Mouse (Mus musculus): Measurements from ENCODE around the gene Rbm5.

The Rbm5 gene

DNA sequence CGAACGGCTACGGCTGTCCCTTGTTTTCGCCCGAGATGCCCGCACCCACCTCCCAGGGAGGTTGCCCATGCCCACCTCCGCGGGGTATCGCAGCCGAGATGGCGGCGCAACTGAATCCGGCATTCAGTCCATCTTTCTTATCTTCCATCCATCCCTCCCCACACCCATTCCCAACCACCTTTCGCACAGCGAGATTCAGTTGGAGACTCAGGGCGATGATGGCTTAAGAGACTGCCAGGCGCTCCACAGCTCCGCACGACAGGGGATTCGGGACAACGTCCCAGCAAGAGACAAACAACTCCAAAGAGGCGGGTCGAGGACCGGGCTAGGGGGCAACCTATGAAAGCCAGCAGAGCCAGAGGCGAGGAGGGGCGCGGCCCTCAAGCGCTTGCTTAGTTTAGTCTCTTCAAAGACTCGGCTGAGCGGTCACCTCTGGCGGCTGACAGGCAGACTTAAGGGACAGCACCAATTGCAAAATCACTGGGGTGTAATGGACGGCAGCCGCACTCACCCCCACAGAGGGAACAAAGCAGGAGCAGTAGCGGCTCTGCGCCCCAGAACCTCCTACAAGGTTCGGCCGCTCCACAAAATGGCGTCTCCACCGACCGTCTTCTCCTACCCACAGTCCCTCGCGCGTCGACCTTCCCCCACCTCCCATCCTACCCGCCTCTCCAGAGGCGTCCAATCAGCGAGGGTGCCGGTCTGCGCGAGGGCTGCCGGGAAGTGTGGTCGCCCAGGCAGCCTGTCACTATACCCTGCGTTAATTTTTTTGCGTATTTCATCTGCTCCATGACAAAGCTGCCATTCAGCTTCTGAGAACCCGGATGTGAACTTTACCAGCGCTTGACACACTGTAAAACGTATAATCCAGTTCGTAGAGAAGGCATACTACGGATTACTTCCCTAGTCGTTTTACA, at the start of gene Rbm5:
Gene Rbm5 (minus strand): TSS at position 623 of the 917 bp plus-strand sequence.
- DNase-seq (ENCODE audit: low spot score): peak; percentile 93

DNA sequence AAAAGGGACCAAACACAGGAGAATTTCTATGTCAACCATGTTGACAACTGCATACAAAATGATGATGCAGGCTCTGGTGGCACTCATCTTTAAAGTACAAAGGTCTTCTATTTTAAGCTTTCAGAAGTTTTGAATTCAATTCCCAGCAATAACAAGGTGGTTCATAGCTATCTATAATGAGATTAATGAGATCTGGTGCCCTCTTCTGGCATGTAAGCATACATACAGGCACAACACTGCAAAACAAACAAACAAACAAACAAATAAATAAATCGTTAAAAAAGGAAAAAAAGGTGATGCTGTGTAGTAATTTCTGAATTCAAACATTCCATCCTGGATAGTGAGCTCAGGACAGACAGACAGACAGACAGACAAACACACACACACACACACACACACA, 41.3 kb upstream of the Rbm5 start:
- no peak for DNase-seq (ENCODE audit: low spot score)

- no peak for DNase-seq (ENCODE audit: low spot score)
Observed at GRCm38 (mm10) chr9:107810985-107811384, 40.2 kb upstream of the Rbm5 start.

GRCm38 (mm10) chr9:107791714-107792113, 20.9 kb upstream of the Rbm5 start:
- no peak for DNase-seq (ENCODE audit: low spot score)

DNA sequence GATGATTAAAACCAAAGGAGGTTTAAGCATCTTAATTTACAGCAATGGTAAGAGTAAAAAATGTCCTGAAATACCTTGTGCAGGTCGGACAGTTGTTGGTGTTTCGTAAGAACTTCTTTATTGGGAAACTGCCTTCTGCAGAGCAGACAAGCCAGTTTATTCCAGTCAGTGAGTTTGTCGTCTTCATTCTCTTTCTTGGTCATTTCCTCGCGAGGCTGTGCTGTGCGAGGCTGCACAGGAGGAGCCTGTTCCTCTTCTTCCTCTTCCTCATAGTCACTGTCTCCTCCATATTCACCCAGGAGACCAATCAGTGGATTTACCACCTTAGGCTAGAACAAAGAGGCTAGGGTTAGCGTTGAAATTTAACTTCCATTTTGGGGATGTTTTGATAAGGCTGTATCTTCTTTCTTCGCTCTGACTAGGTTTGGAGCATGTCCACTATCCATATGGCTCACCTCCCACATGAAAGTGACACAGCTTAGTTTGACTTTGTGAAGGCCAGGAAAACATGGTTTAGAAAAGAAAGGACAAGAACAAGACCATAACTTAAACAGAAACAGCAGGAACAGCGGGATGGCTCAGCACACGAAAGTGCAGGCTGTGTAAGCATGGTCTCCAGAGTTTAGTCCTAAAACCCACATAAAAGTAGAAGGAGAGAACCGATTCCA, 11.9 kb upstream of the Rbm5 start:
- no peak for DNase-seq (ENCODE audit: low spot score)

- DNase-seq (ENCODE audit: low spot score): no peak
Observed at GRCm38 (mm10) chr9:107776809-107777208, 6.0 kb upstream of the Rbm5 start.

DNA sequence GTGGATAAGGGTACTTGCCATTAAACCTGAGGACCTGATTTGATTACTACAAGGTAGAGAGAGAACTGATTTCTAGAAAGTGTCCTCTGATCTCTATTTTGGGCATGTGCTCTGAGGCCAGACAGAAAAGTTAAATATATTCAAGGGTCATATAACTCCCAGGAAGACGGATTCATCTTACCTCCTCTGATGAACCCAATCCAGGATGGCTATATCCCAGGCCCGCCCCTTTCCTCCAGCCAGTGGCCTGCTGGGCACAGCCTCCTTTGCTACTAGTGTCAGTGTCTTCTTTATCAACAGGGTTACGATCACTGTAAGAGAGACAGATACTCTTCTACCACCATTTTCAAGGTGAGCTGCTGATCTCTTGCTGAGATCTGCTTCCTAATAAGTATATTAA, 3.6 kb upstream of the Rbm5 start:
- DNase-seq (ENCODE audit: low spot score): no peak

- no peak for DNase-seq (ENCODE audit: low spot score)
Observed at GRCm38 (mm10) chr9:107771782-107772181, 986 bp upstream of the Rbm5 start.

DNA sequence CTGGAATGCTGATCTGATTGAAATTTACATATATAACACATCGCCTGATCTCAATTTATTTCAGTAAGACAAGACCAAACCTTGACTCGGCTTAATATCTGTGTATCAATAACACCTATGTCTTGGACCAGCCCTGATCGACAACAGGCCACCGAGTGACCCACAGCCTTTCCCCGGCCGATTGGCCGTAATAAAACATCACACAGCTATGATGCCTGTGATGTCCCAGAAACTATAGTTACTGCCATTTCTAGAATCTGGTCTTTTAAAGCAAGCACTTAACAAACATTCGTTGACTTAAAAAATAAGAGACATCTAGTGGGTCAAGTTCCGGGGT, 791 bp downstream of the Rbm5 start:
- peak; percentile 5 for DNase-seq (ENCODE audit: low spot score)

DNA sequence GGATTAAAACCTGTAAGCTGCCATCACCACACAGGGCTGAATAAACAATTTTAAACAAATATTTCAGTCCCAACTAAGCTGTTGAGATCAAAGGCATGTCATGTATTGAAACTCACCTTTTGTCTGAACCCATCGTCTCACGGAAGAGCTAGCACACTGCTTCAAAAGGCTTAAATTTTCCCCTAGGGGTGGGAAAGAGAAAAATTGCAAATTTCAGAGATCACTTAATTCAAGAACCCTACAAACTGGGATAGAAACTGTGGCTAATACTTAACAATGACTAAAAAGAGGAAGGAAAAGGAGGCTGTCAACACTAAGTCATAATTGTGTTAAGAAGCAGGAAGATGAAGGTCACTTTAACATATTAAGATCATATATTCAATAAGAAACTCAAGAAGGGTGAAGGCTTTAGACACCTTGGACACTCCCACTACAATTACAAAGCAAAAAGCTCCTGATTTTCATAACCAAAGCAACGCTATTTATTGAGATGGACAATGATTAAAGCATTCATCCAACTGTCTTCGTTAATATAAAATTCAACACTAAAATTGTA, 1.3 kb downstream of the Rbm5 start:
- no peak for DNase-seq (ENCODE audit: low spot score)

DNA sequence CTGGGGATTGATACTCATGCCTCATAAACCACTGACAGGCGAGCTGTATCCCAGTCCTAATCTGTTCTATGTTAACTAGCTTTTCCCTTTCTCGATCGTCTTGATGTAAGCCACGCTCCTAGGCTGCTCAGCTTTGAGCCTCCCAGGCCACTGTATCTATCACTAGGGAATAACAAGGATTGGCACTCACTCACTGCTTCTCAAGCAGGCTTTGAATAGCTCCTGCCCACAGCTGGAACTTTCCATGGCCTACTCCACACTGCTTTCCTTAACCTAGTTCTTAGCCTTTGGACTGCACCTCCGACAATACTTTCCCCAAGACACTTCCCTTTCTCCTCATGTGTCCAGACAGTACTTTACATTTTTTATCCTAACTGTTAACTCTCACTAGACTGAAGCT, 1.9 kb downstream of the Rbm5 start:
- DNase-seq (ENCODE audit: low spot score): no peak

- no peak for DNase-seq (ENCODE audit: low spot score)
Observed at GRCm38 (mm10) chr9:107759593-107759992, 11.2 kb downstream of the Rbm5 start.

DNA sequence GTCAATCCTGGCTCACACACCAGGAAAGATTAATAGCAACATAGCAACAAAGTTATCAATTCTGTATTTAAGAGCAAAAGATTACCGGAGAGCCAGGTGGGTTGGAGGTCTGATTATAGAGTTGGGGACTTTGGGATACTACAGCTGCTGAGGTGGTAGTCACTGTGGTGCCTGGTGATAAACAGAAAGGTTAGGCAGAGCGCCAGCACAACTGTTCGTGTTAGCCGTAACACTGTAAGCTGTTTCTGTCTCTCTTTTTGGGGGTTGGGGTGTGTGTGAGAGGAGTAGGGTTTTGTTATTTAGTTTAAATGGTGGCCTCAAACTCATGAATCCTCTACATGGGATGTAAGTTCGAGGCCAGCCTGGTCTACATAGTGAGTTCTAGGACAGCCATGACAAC, 20.4 kb downstream of the Rbm5 start:
- DNase-seq (ENCODE audit: low spot score): no peak

GRCm38 (mm10) chr9:107748063-107748462, 22.7 kb downstream of the Rbm5 start:
- no peak for DNase-seq (ENCODE audit: low spot score)

GRCm38 (mm10) chr9:107747310-107747709, 23.5 kb downstream of the Rbm5 start:
- no peak for DNase-seq (ENCODE audit: low spot score)

DNA sequence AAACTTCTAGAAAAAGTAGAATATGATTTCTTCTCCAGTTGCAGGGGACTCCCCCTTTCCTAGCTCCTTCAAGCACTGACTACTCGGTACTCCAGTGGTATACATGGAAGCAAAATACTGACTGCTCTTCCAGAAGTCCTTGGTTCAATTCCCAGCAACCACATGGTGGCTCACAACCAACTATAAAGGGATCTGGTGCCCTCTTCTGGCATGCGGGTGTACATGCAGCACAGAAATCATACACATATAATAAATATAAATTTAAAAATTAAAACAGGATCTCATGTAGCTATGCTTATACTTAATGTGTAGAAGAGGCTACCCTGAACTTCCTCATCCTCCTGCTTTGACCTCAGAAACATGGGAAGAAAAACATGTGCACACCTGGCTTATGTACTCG, 24.1 kb downstream of the Rbm5 start:
- DNase-seq (ENCODE audit: low spot score): no peak

DNA sequence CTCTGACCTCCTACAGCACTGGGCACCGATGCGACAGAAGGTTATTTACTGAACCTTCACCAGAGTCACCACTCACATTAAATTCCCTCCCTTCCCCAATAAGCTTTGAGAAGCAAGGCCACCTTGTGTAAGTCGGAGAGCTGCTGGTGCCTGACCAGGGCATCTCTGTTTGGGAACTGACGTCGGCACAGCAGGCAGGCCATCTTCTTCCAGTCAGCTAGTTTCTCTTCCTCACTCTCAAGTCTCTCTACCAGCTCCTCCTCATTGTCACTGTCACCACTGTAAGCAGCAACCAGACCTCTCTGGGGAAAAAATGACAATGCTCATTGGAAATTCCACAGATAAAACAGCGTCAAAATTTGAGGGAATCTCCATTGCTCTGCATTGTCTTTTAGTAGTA, 26.7 kb downstream of the Rbm5 start:
- DNase-seq (ENCODE audit: low spot score): no peak

GRCm38 (mm10) chr9:107738841-107739202, 32.0 kb downstream of the Rbm5 start:
- DNase-seq (ENCODE audit: low spot score): peak; percentile 50

GRCm38 (mm10) chr9:107738020-107738840, 32.6 kb downstream of the Rbm5 start:
- DNase-seq (ENCODE audit: low spot score): peak; percentile 82

DNA sequence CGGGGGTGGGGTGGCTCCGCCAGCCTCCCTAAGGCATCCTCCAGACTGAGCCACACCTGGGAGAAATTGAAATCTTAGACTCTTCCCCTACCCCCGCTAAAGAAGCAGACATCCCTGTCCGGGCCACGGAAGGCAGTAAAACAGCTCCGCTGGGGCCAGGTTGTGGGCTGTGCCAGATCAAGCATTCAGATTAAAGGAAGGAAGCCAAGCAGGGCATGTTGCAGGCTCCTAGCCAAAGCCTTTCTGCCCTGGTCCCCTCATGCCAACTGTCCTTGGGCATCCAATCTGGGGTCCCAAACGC, 34.7 kb downstream of the Rbm5 start:
- no peak for DNase-seq (ENCODE audit: low spot score)

- no peak for DNase-seq (ENCODE audit: low spot score)
Observed at GRCm38 (mm10) chr9:107735356-107736184, 35.2 kb downstream of the Rbm5 start.

GRCm38 (mm10) chr9:107734567-107734971, 36.2 kb downstream of the Rbm5 start:
- DNase-seq (ENCODE audit: low spot score): no peak
